Mouse (Mus musculus) E14TG2a.4 (cell line): ENCODE measurements around the gene Snapc5.

Source experiments
- CTCF ChIP-seq: conservative IDR thresholded peaks from 2 replicates; pipeline ENCODE4 v1.5.1; 2014; ENCODE audit warnings: low read length
- NANOG ChIP-seq: IDR thresholded peaks from 2 replicates; pipeline ENCODE4 v1.6.1; 2014; ENCODE audit warnings: borderline replicate concordance, low read length, mixed read lengths

DNA sequence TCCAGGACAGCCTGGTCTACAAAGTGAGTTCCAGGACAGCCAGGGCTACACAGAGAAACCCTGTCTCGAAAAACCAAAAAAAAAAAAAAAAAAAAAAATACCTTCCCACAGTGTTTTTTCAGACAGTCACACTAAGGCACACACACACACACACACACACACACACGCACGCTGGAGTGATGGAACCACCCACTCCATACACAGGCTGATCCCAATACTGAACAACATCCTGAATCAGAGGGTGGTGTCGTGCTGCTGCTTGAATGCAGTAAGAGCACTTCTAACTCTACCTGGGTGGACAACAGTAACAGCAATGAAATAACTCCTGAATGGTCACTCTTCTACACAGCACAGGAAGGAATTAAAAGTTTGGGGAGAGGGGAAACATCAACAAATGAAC, 42.4 kb downstream of the Snapc5 start:
- TF ChIP-seq CTCF (no peak), NANOG (no peak)
